Mouse (Mus musculus) limb, embryonic 11.5 days (tissue): ENCODE measurements around the gene Zfp593. TPM values are rescaled to one million over a fixed set of nuclear protein-coding genes. Genes with fewer than 3 reads are reported as not detected.
A peak's percentile ranks its signal among the peaks of the same experiment; 100 is the strongest.

Source experiments
- ATAC-seq: fragments of 200-750 bp; cut with Nextera tagmentation; 2 replicates; pipeline ENCODE4 v1.8.0; 2017; ENCODE audit warnings: low read depth; ENCODE audit not compliant: insufficient number of reproducible peaks, low FRiP score, low TSS enrichment
- DNase-seq: peaks from one replicate; pipeline ENCODE4 v3.0.0-alpha.2; 2015; ENCODE audit warnings: low spot score
- H3K27ac ChIP-seq: fragments of 300-500 bp; sonication (generic); replicated peaks from 2 replicates; pipeline ENCODE4 v1.5.1; 2014; ENCODE audit warnings: low read depth, mild to moderate bottlenecking, low read length
- H3K27me3 ChIP-seq: fragments of 300-500 bp; sonication (generic); 2 replicates; pipeline ENCODE4 v1.6.1; 2014; ENCODE audit warnings: mild to moderate bottlenecking, low read length, mixed read lengths; ENCODE audit not compliant: control insufficient read depth, insufficient read depth
- H3K36me3 ChIP-seq: fragments of 300-500 bp; sonication (generic); 2 replicates; pipeline ENCODE4 v1.6.1; 2014; ENCODE audit warnings: mild to moderate bottlenecking, low read length, moderate library complexity, mixed read lengths; ENCODE audit not compliant: control insufficient read depth, insufficient read depth
- H3K4me1 ChIP-seq: fragments of 300-500 bp; sonication (generic); 2 replicates; pipeline ENCODE4 v1.6.1; 2014; ENCODE audit warnings: low read length, mixed read lengths; ENCODE audit not compliant: control insufficient read depth, insufficient read depth
- H3K4me2 ChIP-seq: fragments of 300-500 bp; sonication (generic); 2 replicates; pipeline ENCODE4 v1.6.1; 2014; ENCODE audit warnings: low read depth, mild to moderate bottlenecking, moderate library complexity; ENCODE audit not compliant: severe bottlenecking
- H3K4me3 ChIP-seq: fragments of 300-500 bp; sonication (generic); 2 replicates; pipeline ENCODE4 v1.5.1; 2014; ENCODE audit warnings: low read depth, low read length
- H3K9ac ChIP-seq: fragments of 300-500 bp; sonication (generic); 2 replicates; pipeline ENCODE4 v1.6.1; 2014; ENCODE audit warnings: mild to moderate bottlenecking, low read length
- H3K9me3 ChIP-seq: fragments of 300-500 bp; sonication (generic); 2 replicates; pipeline ENCODE4 v1.6.1; 2016; ENCODE audit warnings: low read length; ENCODE audit not compliant: control insufficient read depth
- WGBS: fragments of 180-500 bp; shearing (Covaris S2); extraction: QIAGEN DNeasy Blood & Tissue Kit; methylation state at CpG from one replicate; pipeline ENCODE4 v1.1.7; 2014; 5-methylcytosine and 5-hydroxymethylcytosine counted together
- polyA plus RNA-seq: library from polyadenylated mRNA; unstranded; fragments of >200 nt; fragmentation: Nextera tagmentation; extraction: Ambion mirVana; gene quantifications from 2 replicates; pipeline ENCODE4 v1.2.1, GENCODE M21; 2014

The Zfp593 gene
- polyA plus RNA-seq, 1 experiment from 2014 or later: 17.1 TPM

DNA sequence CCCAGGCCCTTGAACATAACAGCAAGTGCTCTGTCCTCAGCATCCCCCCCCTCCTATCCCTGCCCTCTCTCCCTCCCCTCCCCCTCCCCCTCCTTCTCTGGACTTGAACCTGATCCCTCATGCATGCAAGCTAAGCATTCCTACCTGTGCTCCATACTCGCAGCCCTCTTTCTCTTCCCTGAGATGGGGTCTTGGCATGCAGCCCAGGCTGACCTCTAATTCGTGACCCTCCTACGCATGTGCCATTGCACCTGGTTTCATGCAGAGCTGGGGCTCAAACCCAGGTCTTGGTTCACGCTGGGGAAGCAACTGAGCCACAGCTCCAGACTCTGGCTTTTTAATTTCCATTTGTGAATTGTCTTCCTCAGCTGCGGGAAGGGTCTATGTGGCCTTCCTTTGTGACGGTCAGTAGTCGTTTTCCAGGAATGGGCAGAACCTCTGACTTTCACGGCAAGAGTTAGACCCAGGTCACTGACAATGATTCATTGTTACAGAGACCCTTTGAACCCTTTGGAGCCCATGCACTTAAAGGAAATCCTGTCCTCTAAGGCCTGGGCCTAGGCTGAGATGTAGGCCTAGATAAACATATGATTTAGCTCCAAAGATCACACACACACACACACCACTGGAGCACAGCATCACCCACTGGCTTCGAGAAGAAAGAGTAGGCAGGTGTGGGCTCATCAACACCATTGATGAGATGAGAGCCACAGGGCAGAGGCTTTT lies 20.6 kb upstream of the Zfp593 start:
- no peaks in the 10 kb centered on the region for H3K27me3 ChIP-seq
- H3K9ac ChIP-seq: no peak overlapping the region
- no peaks in the 10 kb centered on the region for H3K9me3 ChIP-seq
- no peak for DNase-seq
- H3K36me3 ChIP-seq: no peaks in the 10 kb centered on the region
- H3K4me3 ChIP-seq: no peak overlapping the region
- H3K27ac ChIP-seq: no peak overlapping the region
- WGBS: 68% methylated on average over 9 of the region's 9 CpGs
- no peaks in the 10 kb centered on the region for H3K4me1 ChIP-seq
- no peak overlapping the region for H3K4me2 ChIP-seq
- no peak for ATAC-seq

DNA sequence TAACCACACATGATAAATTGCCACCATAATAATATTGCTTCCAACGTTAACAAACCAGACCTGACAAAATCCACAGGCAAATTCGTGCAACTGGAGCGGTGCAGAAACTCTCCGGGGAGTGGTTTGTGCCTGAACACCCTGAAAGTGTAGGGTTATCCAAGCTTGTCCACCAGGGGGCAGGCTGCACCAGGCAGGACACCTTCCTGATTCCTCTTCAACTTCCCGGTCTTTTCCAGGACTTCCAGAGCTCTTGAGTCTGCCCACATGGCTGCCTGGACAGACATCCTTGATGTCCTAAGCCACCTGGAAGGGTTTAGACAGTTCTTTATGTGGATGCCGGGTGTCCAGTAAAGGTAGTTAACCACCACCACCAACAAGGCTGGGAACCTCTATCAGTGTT lies 17.8 kb upstream of the Zfp593 start:
- H3K27ac ChIP-seq: no peak overlapping the region
- no peak overlapping the region for H3K4me3 ChIP-seq
- 34% methylated on average over 6 of the region's 6 CpGs for WGBS
- ATAC-seq (no peak), DNase-seq (peak; percentile 76)
- no peak overlapping the region for H3K9ac ChIP-seq
- no peak overlapping the region for H3K4me2 ChIP-seq
- no peaks in the 10 kb centered on the region for H3K9me3 ChIP-seq
- no peaks in the 10 kb centered on the region for H3K36me3 ChIP-seq
- H3K4me1 ChIP-seq: no peaks in the 10 kb centered on the region
- no peaks in the 10 kb centered on the region for H3K27me3 ChIP-seq

DNA sequence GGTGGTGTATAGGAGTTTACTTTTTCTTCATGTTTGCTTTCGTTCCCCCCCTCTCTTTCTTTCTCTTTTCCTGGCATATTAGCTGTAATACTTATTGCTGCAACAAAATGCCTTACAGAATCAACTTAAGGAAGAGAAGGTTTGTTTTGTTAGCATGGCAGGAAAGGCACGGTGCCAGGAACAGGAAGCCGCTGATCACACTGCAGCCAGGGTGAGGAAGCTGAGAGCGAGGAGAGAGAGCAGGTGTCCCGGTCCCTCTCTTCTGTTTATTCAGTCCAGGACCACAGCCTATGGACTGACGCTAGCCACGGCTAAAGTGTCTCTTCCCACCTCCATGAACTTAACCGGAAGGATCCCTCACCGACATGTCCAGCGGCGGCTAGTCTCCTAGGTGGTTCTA lies 13.0 kb upstream of the Zfp593 start:
- Histone ChIP-seq H3K4me2 (no peak overlapping the region), H3K4me3 (no peak overlapping the region), H3K4me1 (peaks cover 20% of the 10 kb centered on the region), H3K9me3 (no peaks in the 10 kb centered on the region), H3K27me3 (peaks cover 5% of the 10 kb centered on the region), H3K36me3 (no peaks in the 10 kb centered on the region), H3K9ac (no peak overlapping the region), H3K27ac (no peak overlapping the region)
- ATAC-seq: no peak
- no peak for DNase-seq
- WGBS: 84% methylated on average over 11 of the region's 11 CpGs

DNA sequence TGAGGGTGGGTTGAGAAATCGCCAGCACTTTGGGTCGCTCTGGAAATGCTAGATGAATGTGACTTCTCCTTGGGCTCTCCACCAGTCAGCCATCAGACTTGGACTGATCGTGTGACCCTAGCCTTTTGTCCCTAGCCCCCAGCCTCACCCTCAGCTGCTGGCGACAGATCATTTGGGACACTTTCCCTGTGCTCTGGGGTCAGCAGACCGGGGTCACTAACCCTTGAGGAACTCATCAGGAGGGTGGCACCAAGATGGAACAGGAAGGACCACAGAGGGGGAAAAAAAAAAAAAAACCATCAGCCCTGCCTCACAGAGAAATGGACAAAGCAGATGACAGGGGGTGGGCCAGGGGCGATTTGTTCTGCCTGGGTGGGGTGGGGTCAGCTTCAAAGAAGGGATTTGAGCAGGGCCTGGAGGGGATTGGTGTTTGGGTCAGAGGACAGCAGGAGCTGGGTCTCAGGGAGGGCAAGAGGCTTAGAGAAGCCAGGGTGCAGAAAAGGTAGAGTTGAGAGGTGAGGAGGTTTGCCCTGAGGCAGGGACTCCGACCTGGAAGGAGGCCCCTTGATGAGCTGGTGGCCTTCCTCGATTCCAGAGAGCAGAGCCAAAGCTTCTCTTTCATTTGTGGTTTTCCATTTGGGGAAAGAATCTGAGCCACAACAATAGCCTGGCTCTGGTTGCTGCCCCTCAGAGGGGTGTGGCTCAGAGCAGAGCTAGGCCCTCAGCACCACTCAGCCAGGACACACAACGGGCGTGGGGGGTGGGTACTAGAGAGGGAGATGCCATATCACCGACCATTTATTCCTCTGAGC lies 12.0 kb upstream of the Zfp593 start:
- H3K36me3 ChIP-seq: no peaks in the 10 kb centered on the region
- peaks cover 14% of the 10 kb centered on the region for H3K27me3 ChIP-seq
- no peak overlapping the region for H3K4me3 ChIP-seq
- H3K4me2 ChIP-seq: no peak overlapping the region
- no peaks in the 10 kb centered on the region for H3K9me3 ChIP-seq
- DNase-seq: peak; percentile 22
- no peak for ATAC-seq
- H3K9ac ChIP-seq: no peak overlapping the region
- H3K4me1 ChIP-seq: peaks cover 24% of the 10 kb centered on the region
- H3K27ac ChIP-seq: no peak overlapping the region
- WGBS: 16% methylated on average over 11 of the region's 11 CpGs

DNA sequence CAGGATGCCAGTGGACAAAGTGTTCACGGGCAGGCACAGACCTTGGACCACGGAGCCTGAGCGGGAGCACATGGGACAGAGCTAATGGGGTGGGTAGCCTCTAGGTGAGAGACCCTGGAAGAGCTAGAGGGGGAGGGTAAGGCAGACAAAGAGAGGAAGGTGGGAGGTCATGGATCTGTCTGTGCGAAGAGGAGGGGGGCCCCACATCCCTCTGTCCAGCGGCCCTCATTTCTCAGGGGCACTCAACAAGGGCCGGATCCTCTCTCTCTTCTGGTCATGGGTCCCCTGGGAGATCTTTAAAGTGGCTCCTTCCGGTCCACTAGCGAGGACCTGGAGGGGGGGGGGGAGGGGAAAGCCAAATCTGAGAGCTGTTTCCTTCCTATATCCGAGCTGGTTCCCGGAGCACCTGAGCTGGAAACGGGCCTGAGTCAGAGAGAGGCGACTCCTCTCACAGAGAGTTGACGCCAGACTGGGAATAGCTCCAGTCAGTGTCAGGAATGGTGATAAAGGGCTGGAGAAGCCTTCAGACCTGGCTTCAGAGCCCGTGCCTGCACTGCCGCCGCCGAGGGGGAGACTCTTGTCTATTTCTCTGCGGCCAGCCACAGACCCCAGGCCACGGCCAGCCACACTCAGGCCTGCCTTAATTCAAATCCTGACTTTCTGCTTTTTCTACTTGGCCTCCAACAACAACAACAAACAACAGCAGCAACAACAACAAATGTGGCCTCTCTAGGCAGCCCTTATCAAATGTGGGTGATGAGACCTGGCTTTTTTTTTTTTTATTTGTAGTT lies 11.2 kb upstream of the Zfp593 start:
- Histone ChIP-seq H3K27ac (no peak overlapping the region), H3K4me1 (peaks cover 32% of the 10 kb centered on the region), H3K4me3 (no peak overlapping the region), H3K36me3 (no peaks in the 10 kb centered on the region), H3K27me3 (peaks cover 22% of the 10 kb centered on the region), H3K9me3 (no peaks in the 10 kb centered on the region), H3K9ac (no peak overlapping the region), H3K4me2 (no peak overlapping the region)
- 5% methylated on average over 19 of the region's 19 CpGs for WGBS
- peak; percentile 43 for DNase-seq
- no peak for ATAC-seq

DNA sequence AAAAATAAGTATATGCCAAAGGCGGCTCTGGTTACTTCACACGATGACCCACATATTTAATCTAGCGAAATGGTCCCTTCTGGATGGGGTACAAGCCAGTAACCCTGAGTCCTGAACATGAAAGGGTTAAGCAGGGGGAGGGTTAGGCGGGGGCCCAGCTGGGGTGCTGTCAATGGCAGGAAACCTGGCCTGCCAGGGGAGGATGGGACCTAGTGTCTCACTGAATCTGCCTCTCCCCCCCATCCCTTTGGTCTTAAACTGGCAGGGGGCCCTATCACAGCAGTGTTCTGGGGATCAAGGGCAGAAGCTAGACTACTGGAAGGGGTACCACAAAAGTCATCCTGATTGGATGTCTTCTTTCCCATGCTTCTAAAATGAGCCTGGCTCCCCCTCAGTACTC lies 10.5 kb upstream of the Zfp593 start:
- Histone ChIP-seq H3K9ac (no peak overlapping the region), H3K4me2 (no peak overlapping the region), H3K27ac (no peak overlapping the region), H3K27me3 (peaks cover 28% of the 10 kb centered on the region), H3K36me3 (no peaks in the 10 kb centered on the region), H3K4me1 (peaks cover 35% of the 10 kb centered on the region), H3K4me3 (no peak overlapping the region), H3K9me3 (no peaks in the 10 kb centered on the region)
- peak; percentile 27 for DNase-seq
- WGBS: 24% methylated on average over 4 of the region's 4 CpGs
- ATAC-seq: no peak

DNA sequence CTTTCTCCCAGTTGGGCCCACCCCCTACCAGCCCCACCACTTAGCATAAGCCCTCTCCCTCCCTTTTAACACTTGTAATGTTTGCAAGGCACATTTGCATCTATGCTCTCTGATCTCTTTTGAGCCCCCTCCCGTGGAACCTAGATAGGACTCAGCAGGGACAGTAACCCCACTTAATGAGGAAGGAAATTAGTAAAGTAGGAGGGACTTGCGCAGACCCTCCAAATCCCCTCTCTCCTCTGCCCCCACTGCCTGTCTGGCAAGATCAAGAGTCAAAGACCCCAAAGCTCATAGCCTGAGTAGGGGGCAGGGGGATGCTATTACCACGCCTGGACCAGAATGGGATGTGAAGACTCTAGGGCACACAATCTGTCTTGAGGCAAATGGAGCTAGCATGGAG lies 9.4 kb upstream of the Zfp593 start:
- no peak for DNase-seq
- 29% methylated on average over 3 of the region's 3 CpGs for WGBS
- H3K27ac ChIP-seq: no peak overlapping the region
- H3K36me3 ChIP-seq: no peaks in the 10 kb centered on the region
- no peak overlapping the region for H3K4me3 ChIP-seq
- peaks cover 39% of the 10 kb centered on the region for H3K4me1 ChIP-seq
- H3K27me3 ChIP-seq: peaks cover 37% of the 10 kb centered on the region
- no peak overlapping the region for H3K9ac ChIP-seq
- ATAC-seq: no peak
- H3K9me3 ChIP-seq: no peaks in the 10 kb centered on the region
- no peak overlapping the region for H3K4me2 ChIP-seq

DNA sequence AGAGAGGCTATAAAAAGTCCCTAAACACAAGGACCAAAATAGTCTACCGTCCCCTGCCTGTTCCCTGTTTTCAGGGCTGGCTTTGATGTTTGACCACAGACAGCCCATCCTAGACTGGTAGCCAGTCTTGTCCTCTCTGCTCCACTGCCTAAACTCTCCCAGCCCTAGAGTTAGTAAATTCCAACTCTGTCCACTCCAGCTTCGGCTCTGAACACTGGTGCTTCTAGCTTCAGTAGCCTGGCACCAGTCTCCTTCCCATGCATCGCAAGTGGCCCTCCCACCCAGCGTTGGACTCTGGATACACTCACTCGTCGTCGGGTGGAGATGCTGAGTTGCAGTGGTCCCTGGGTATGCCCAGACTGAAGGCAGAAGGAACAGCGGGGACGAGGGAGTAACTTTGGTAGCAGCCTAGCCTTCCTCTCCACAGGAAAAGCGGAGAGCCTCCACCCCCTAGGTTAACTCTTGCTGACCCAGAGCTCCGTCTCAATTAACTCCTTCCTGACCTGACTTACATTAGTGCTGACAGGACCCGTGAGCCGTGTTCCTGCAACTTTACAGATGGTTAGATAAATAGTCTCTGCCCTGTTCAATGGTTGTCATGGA lies 8.4 kb upstream of the Zfp593 start, which contains the start of gene Grrp1:
Grrp1 (minus strand) TSS at position 385 of the 603 bp plus-strand sequence.
- Histone ChIP-seq H3K4me3 (peak within 1 kb of the TSS; percentile 50), H3K36me3 (no peaks in the 10 kb centered on the region), H3K27me3 (peaks cover 37% of the 10 kb centered on the region), H3K9ac (peak within 1 kb of the TSS; percentile 41), H3K4me1 (peaks cover 41% of the 10 kb centered on the region), H3K9me3 (no peaks in the 10 kb centered on the region), H3K27ac (no peak within 1 kb of the TSS), H3K4me2 (peak within 1 kb of the TSS; percentile 93)
- DNase-seq (peak; percentile 60), ATAC-seq (no peak)
- WGBS: 0% methylated on average over 13 of the region's 13 CpGs
